Mouse (Mus musculus) thymus, adult 2 months (tissue): ENCODE measurements around the gene Lce3c.

Experiments
- CTCF ChIP-seq: fragments of 200-500 bp; IDR thresholded peaks from 2 replicates; pipeline ENCODE4 v1.5.1; 2012; ENCODE audit warnings: mild to moderate bottlenecking, control low read depth, low read length, moderate library complexity, borderline replicate concordance; ENCODE audit not compliant: control insufficient read depth, poor library complexity, insufficient read depth; ENCODE audit errors: extremely low read depth
- POLR2A ChIP-seq: fragments of 200-500 bp; IDR thresholded peaks from 2 replicates; pipeline ENCODE4 v1.6.1; 2012; ENCODE audit warnings: mild to moderate bottlenecking, low read length, control low read depth, moderate library complexity; ENCODE audit not compliant: control insufficient read depth, poor library complexity, insufficient read depth; ENCODE audit errors: extremely low read depth

DNA sequence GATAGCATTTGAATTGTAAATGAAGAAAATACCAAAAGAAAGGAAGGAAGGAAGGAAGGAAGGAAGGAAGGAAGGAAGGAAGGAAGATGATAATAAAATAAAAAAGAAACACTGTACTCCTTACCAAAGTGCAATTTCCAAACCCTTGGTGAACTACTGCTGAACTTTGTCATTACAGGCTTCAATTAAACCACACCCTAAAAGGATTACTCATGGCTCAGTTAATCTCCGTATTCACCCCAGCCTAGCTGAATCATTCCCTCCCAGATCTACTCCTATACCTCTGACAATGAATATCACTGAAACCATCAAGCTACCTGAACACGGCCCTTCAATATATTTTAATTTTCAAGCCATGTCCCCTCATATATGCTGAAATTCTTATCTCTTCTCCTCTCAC lies 34.2 kb downstream of the Lce3c start:
- TF ChIP-seq CTCF (no peak), POLR2A (no peak)
